Mouse (Mus musculus) CD4-positive, CD25-positive, alpha-beta regulatory T cell (primary cell): ENCODE data around the gene Zfp597. TPM values are rescaled to one million over a fixed set of nuclear protein-coding genes. Genes with fewer than 3 reads are reported as not detected.

Source experiments
- polyA plus RNA-seq: library from polyadenylated mRNA; unstranded; fragments of 100-300 nt; shearing (Covaris generic); gene quantifications from one replicate; pipeline ENCODE4 v1.2.1, GENCODE M21; 2017

Zfp597 gene
- 14.5 TPM for polyA plus RNA-seq

GRCm38 (mm10) chr16:3884201-3885064 is at the start of gene Zfp597, which contains the start of gene Gm20695:
Gene Zfp597 (minus strand): TSS chr16:3884561.
Gene Gm20695 (plus strand): TSS chr16:3884648.

GRCm38 (mm10) chr16:3908537-3909111 is 24.3 kb upstream of the Zfp597 start, which contains the start of the genes 1700037C18Rik and Cluap1:
Gene 1700037C18Rik (minus strand): TSS chr16:3908689.
Gene Cluap1 (plus strand): TSS chr16:3908801.

GRCm38 (mm10) chr16:3872216-3873047 is 11.9 kb downstream of the Zfp597 start, which contains the start of gene Naa60:
Gene Naa60 (plus strand): TSS chr16:3872375.

GRCm38 (mm10) chr16:3846711-3847518 is 37.4 kb downstream of the Zfp597 start, which contains the start of gene Zfp174:
Gene Zfp174 (plus strand): TSS chr16:3847268.

GRCm38 (mm10) chr16:3830588-3831109 is 53.7 kb downstream of the Zfp597 start, which contains the start of gene Olfr15:
Gene Olfr15 (plus strand): TSS chr16:3830878.

Other genes with a start within 250 kb of the Zfp597 start
- not detected for gene Mefv, start 166.5 kb downstream of the Zfp597 start, polyA plus RNA-seq
- gene Zfp263, start 140.5 kb downstream of the Zfp597 start, polyA plus RNA-seq: 66.1 TPM
- gene Olfr15, start 53.7 kb downstream of the Zfp597 start, polyA plus RNA-seq: 0.13 TPM
- gene Zfp174, start 37.3 kb downstream of the Zfp597 start, polyA plus RNA-seq: 0.93 TPM
- 123 TPM for gene Naa60, start 12.2 kb downstream of the Zfp597 start, polyA plus RNA-seq
- 1.3 TPM for gene Gm20695, start 87 bp upstream of the Zfp597 start, polyA plus RNA-seq
- gene 1700037C18Rik, start 24.1 kb upstream of the Zfp597 start, polyA plus RNA-seq: 11.6 TPM
- gene Cluap1, start 24.2 kb upstream of the Zfp597 start, polyA plus RNA-seq: 30.3 TPM
- 61.6 TPM for gene Nlrc3, start 92.1 kb upstream of the Zfp597 start, polyA plus RNA-seq
- gene Slx4, start 119.2 kb upstream of the Zfp597 start, polyA plus RNA-seq: 32.7 TPM
- gene Dnase1, start 152.4 kb upstream of the Zfp597 start, polyA plus RNA-seq: 14.7 TPM
- gene Trap1, start 193.3 kb upstream of the Zfp597 start, polyA plus RNA-seq: 78.0 TPM